ENCODE assay signal across 6 mouse cellular contexts in the genomic region with DNA sequence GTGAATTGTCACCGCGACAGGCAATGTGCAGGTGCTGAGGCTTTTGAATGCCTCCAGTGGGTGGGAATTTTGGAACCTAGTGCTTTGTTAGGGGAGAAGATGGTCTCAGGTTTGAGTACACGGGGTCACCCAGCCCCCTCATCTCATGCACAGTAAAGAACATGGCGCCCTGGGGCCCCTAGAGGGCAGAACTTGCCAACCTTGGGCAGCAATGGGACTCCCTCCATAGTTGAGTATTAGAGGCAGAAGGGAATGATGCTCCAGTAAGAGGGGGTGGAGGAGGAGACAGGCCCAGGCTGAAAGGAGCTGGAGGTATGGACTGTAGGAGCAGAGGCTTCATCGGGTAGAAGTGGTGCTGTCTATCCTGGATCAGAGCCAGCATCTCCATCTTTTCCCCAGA.
DNase-seq lines count a peak whose midpoint lies in the region; ATAC-seq and TF ChIP-seq lines count a peak whose summit lies in the region.
"Not testable (repeated sequence)": the region's sequence is repeated elsewhere in the genome, so short reads cannot be mapped to it uniquely, and the experiment has no call there.

No protein-coding gene starts in this region.

- TF ChIP-seq POLR2A in kidney, adult 2 months (IDR thresholded peaks at IDR 0.05; ENCODE audit: low read depth, low read length); liver, adult 2 months (IDR thresholded peaks at IDR 0.05; ENCODE audit: extremely low read depth, insufficient read depth, low read length): not testable (repeated sequence)

- TF ChIP-seq EP300 in stomach, postnatal 0 days (optimal IDR thresholded peaks at IDR 0.05), result not testable (repeated sequence)

- TF ChIP-seq CTCF in kidney, adult 2 months (conservative IDR thresholded peaks at IDR 0.05; ENCODE audit: insufficient read depth, insufficient read length, low read depth, low read length), result 0 out of 2 replicates have a peak, but pooled peaks have one; percentile 14
- TF ChIP-seq CTCF in liver, adult 2 months (IDR thresholded peaks at IDR 0.05; ENCODE audit: low read depth, low read length), result peak; percentile 38
- TF ChIP-seq CTCF in stomach, postnatal 0 days (IDR thresholded peaks at IDR 0.05; ENCODE audit: low read depth), result peak; percentile 18; the same call in 1 of the 2 replicates

- H3K9ac ChIP-seq in heart, embryonic 16.5 days (ENCODE audit: low read length); liver, adult 2 months (ENCODE audit: low read depth, low read length); stomach, postnatal 0 days (ENCODE audit: low read length): not testable (repeated sequence)

- not testable (repeated sequence) for H3K4me1 ChIP-seq in heart, embryonic 16.5 days (ENCODE audit: control insufficient read depth, insufficient read depth, low read length); kidney, adult 2 months (ENCODE audit: control insufficient read depth, insufficient read depth, low read length); liver, adult 2 months (ENCODE audit: control insufficient read depth, insufficient read depth, low read length); stomach, postnatal 0 days (replicated peaks; ENCODE audit: control insufficient read depth, insufficient read depth)

- 55% methylated on average over 5 of the region's 5 CpGs for WGBS in heart, embryonic 16.5 days
- 59% methylated on average over 5 of the region's 5 CpGs for WGBS in kidney, adult 2 months
- WGBS in liver, adult 2 months, result 54% methylated on average over 5 of the region's 5 CpGs
- 58% methylated on average over 5 of the region's 5 CpGs for WGBS in stomach, postnatal 0 days

- H3K36me3 ChIP-seq in heart, embryonic 16.5 days (ENCODE audit: control insufficient read depth, insufficient read depth); kidney, adult 2 months (ENCODE audit: control insufficient read depth, insufficient read depth, low read length); liver, adult 2 months (ENCODE audit: control insufficient read depth, insufficient read depth, low read length); stomach, postnatal 0 days (ENCODE audit: control insufficient read depth, insufficient read depth, low read length): not testable (repeated sequence)

- peak; percentile 4 for DNase-seq in CD4-positive, CD25-positive, alpha-beta regulatory T cell, adult 2 months (ENCODE audit: low read depth, low spot score)
- DNase-seq in brain, adult 2 months (ENCODE audit: low read depth, low spot score), result peak; percentile 8
- DNase-seq in kidney, adult 2 months; liver, adult 2 months (ENCODE audit: extremely low read depth, low read depth, low spot score); stomach, postnatal 0 days (ENCODE audit: low spot score): not testable (repeated sequence)

- H3K27ac ChIP-seq in heart, embryonic 16.5 days (ENCODE audit: low read length); kidney, adult 2 months (ENCODE audit: insufficient read depth, low read depth, low read length); liver, adult 2 months (replicated peaks; ENCODE audit: insufficient read depth, low read depth, low read length); stomach, postnatal 0 days (replicated peaks): not testable (repeated sequence)

- H3K4me3 ChIP-seq in heart, embryonic 16.5 days (ENCODE audit: low read length); kidney, adult 2 months (ENCODE audit: insufficient read depth, low read depth, low read length); liver, adult 2 months (ENCODE audit: insufficient read depth, low read depth, low read length); stomach, postnatal 0 days (ENCODE audit: low read depth, low read length): not testable (repeated sequence)

- H3K79me2 ChIP-seq in liver, adult 2 months (ENCODE audit: control insufficient read depth, insufficient read depth, low read length), result not testable (repeated sequence)

- H3K4me2 ChIP-seq in heart, embryonic 16.5 days (ENCODE audit: low read depth, low read length); stomach, postnatal 0 days (replicated peaks; ENCODE audit: low read depth): not testable (repeated sequence)

- H3K9me3 ChIP-seq in heart, embryonic 16.5 days (replicated peaks; ENCODE audit: control insufficient read depth, low read length); stomach, postnatal 0 days (ENCODE audit: control insufficient read depth, low read length): not testable (repeated sequence)

- H3K27me3 ChIP-seq in heart, embryonic 16.5 days (ENCODE audit: control insufficient read depth, insufficient read depth, low read length); kidney, adult 2 months (replicated peaks; ENCODE audit: control insufficient read depth, insufficient read depth, low read length); liver, adult 2 months (ENCODE audit: control insufficient read depth, insufficient read depth, low read length); stomach, postnatal 0 days (ENCODE audit: control insufficient read depth, insufficient read depth, low read length): not testable (repeated sequence)

- ATAC-seq in heart, embryonic 16.5 days (replicated peaks; ENCODE audit: extremely low read depth, insufficient read depth, low FRiP score), result 0 out of 2 replicates have a peak, but pooled peaks have one; percentile 14
- ATAC-seq in stomach, postnatal 0 days (ENCODE audit: low FRiP score, low TSS enrichment), result not testable (repeated sequence)
